Mouse (Mus musculus) forelimb bud, embryonic 11.5 days (tissue): ENCODE results near the gene Olfr1348.
A peak's percentile ranks its signal among the peaks of the same experiment; 100 is the strongest.
"Not testable (repeated sequence)": the region's sequence is repeated elsewhere in the genome, so short reads cannot be mapped to it uniquely, and the experiment has no call there.

Experiments used
- DNase-seq: peaks from one replicate; pipeline ENCODE4 v3.0.0-alpha.2; 2012; ENCODE audit warnings: low read depth, low spot score

Olfr1348 gene

DNA sequence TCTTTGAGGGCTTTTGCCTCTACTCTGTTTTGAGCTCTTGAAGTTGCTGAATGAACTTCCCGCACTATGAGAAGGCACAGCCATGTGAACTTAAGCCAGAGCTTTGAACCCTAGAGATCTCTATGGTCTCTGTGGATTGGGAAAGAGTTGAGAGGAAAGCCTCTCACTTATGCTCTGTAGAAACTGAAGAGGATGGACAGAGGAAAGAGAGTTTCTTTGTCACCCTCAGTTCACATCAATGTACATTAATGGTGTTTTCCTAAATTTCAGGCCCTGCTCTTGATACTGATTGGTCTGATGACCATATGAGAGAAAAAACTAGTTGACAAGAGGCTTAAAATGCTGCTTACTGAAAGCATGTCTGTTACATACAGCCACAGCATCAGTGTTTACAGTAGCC, at the start of gene Olfr1348:
TSS of gene Olfr1348 (minus strand) at position 101 of the 400 bp plus-strand sequence.
- no peak for DNase-seq

DNA sequence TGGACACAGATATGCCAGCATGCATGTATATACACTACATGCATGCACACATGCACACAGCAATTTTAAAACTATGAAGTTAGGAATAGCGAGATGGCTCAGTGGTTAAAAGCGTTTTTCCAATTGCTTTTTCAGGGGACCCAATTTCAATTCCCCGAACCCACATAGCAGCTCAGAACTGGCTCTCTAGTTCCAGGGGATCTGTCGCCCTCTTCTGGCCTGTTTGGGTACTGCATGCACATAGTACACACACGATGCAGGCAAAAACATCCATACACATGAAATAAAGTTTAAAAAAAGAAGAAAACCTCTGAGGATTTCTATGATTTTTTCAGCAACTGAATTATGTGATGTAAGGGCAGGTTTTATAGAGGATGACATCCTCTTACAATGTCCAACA, 17.6 kb upstream of the Olfr1348 start:
- DNase-seq, result peak; percentile 4

DNA sequence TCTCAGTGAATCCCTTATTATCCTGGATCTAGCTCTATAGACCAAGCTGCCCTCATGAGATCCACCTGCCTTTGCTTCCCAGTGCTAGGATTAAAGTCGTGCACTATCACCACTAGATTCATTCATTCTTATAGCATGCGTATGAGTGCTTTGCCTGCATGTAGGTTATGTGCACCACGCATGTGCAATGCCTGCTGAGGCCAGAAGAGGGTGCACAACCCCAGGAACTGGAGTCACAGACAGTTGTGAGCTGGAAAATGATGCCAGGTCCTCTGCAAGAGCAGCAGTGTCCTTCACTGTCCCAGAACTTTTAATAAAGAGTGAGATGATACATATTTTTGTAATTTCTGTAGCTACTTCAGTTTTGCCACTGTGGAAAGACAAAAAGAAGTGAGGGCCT, 16.5 kb upstream of the Olfr1348 start:
- DNase-seq, result no peak

DNA sequence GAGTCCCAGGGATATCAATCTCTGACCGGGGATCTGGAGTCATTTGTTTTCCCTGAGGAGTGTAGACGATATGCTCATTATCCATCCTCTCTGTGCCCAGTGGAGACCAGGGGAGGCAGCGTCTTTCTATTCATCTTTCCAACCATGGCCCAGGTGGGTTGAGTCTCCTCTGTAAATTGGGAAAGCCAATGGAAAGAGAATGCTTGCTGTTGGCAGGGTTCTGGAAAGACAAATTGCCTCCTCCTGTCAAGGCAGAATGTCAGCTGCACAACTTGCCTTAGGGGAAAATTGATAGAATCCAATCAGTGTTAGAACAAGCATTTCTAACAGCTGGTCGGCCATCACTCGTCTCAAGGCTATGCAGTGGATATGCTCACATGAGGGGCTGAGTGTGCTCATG, 14.3 kb upstream of the Olfr1348 start, which contains the start of gene Olfr1349:
TSS of gene Olfr1349 (minus strand) at position 101 of the 400 bp plus-strand sequence.
- no peak for DNase-seq

DNA sequence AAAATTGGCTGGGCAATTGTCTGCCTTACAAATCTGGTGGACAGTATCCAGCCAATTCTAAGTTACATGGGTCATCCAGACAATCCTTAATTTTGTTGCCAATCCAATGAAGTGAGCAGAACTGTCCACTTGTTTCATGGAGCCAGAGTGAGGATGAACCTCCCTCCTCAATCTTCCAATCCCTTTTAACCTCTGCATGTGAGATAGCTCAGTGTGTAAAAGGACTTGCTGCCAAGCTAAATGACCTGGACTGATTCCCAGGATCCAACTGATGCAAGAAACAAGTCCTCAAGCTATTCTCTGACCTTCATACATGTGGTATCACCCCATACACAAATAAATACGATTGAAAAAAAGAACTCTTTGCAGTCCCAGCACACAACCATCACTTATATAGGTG, 13.1 kb upstream of the Olfr1348 start:
- no peak for DNase-seq

DNA sequence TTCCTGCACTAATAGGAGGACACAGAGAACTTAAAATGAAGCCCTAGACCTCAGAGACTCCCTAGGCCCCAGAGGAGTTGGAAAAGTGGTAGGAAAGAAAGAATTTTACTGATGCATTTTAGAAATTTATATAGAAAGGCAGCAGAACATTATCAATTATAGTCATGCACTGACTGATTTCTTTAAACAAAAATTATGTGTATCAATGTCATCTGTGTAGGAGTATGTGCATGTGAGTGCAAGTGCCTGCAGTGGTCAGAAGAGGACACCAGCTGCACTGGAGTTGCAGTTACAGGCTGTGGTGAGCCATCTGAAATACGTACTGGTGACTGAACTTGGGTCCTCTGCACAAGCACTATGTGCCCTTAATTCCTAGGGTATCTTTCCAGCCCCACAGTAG, 8.9 kb downstream of the Olfr1348 start, which contains the start of gene Olfr1347:
TSS of gene Olfr1347 (minus strand) at position 101 of the 400 bp plus-strand sequence.
- DNase-seq, result no peak

DNA sequence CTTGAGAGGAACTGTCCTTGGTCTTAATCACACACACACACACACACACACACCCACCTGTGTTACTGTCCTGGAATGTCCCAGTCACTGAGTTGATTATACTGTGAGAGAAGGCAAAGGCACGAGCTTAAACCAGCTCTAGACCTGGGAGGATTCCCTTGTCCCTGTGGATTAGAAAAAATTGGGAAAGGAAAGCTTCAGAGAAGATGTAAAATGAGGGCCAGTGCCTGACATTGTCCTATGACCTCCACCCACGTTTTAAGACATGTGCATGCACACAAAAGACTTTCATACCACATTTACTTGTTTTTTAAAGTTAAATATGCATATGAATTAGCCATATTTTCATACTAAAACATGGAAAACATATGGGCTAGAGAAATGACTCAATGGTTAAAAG, 21.7 kb downstream of the Olfr1348 start, which contains the start of gene Olfr5:
TSS of gene Olfr5 (minus strand) at position 101 of the 400 bp plus-strand sequence.
- DNase-seq, result no peak

DNA sequence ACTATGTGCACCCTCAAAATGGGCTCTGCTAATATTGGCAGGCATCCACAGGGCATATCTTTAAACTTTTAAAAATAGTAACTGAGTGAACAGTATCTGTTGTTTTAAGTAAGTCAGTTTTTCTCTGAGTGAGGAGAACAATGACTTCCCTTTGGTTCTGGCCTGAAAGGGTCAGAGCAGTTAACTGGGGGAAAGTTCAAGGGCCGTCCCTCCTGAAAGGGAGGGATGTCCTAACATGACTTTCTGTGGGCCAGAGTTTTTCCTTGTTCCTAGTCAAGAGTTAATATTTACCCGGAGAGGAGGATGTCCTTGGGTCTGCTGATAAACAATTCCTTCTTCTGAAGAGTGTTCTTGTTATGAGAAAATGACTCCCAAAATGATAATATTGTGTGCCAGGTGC, 30.9 kb downstream of the Olfr1348 start:
- not testable (repeated sequence) for DNase-seq

DNA sequence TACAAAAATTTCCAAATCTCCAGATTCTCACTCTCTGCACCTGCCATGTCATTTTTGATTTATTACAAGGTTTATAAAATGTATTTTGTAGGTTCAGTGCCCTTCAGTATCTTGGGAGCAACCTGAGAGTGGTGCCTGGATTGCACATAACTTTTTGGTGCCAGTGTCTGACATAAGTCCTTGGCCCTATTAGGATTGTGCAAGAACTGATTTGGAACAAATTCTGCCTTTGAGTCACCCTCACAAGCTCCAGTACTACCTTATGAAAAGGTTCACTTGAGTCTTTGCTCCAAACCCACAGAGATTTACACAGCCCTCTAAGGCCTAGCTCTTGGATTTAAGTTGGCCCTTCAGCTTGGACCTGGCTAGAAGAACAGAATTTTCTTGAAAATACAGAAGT, 41.6 kb downstream of the Olfr1348 start, which contains the start of gene Olfr1346:
TSS of gene Olfr1346 (plus strand) at position 151 of the 400 bp plus-strand sequence.
- DNase-seq, result no peak

DNA sequence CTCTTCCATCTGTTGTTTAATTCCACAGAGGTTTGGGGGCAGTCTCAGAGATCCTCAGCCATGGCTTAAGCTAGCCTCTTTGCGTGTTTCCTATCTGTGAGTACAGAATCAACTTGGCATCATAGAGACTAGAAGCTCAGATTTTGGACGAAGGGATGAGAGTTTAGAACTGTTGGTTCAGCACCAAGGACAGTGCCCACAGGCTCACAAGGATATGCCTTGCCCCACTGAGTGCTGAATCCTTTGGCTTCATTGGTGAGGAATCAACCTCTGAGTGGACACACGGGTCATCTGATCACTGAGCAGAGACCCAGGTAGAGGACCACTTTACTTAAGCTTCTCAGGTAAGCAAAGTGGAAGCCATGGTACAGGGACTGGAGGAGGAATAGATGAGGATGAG, 52.1 kb downstream of the Olfr1348 start:
- DNase-seq, result no peak

DNA sequence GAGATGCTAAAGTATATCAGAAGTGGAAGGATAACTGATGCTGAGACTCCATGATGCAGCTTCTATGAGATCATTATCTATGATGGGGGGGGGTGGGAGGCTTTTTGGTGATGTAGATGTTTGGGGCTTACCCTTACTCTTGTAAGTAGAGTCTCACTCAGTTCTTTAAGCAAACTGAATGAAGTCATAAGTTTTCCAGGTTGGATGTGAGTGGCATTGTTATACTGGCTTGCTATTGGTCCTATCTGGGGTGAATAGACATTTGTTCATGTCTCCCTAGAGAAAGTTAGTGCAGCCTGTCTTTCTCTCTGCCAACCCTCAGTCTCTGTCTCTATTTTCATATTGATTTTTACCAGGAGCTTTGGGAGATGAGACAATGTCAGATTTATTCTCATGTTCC, 52.7 kb downstream of the Olfr1348 start, which contains the start of gene Olfr1336:
TSS of gene Olfr1336 (plus strand) at position 301 of the 400 bp plus-strand sequence.
- no peak for DNase-seq
